Mouse (Mus musculus) brain, embryonic 14.5 days (tissue): ENCODE data around the gene Neurl2.
"Not testable (repeated sequence)": the region's sequence is repeated elsewhere in the genome, so short reads cannot be mapped to it uniquely, and the experiment has no call there.

Experiments
- CTCF ChIP-seq: fragments of 200-500 bp; IDR thresholded peaks from 2 replicates; pipeline ENCODE4 v1.5.1; 2012; ENCODE audit warnings: inconsistent platforms, mild to moderate bottlenecking, moderate library complexity, borderline replicate concordance; ENCODE audit not compliant: insufficient read depth, insufficient read length; ENCODE audit errors: extremely low read depth
- POLR2A ChIP-seq: fragments of 200-500 bp; IDR thresholded peaks from 2 replicates; pipeline ENCODE4 v1.6.1; 2012; ENCODE audit warnings: mild to moderate bottlenecking, inconsistent platforms, borderline replicate concordance; ENCODE audit not compliant: poor library complexity, insufficient read depth, insufficient read length, severe bottlenecking; ENCODE audit errors: extremely low read depth

DNA sequence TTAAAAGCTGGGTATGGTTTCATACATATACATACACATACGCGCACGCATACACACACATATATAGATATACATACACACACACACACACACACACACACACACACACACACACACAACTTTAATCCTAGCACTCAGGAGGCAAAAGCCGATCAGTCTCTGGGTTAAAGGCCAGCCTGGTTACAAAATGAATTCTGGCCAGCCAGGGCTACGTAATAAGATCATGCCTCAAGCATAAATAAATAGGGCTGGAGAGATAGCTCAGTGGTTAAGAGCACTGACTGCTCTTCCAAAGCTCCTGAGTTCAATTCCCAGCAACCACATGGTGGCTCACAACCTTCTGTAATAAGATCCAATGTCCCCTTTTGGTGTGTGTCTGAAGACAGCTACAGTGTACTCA, 22.3 kb upstream of the Neurl2 start:
- not testable (repeated sequence) for TF ChIP-seq CTCF, POLR2A
